Mouse (Mus musculus): Measurements from ENCODE around the gene Hist2h2bb. TPM values are rescaled to one million over a fixed set of nuclear protein-coding genes. Genes with fewer than 3 reads are reported as not detected.
"Not testable (repeated sequence)": the region's sequence is repeated elsewhere in the genome, so short reads cannot be mapped to it uniquely, and the experiment has no call there.

The Hist2h2bb gene
- polyA plus RNA-seq, 1 experiment from 2014 or later, result 23.7 TPM

GRCm38 (mm10) chr3:96246427-96246856 lies 23.1 kb upstream of the Hist2h2bb start, which contains the start of gene Hist2h3c1:
Gene Hist2h3c1, plus strand, starts transcription at chr3:96246685.
- peak; percentile 93 for ATAC-seq (ENCODE audit: insufficient number of reproducible peaks, insufficient read depth, low FRiP score, low read depth)
- Histone ChIP-seq H3K4me3 (ENCODE audit: low read depth, low read length) (peak within 1 kb of the TSS; percentile 33), H3K4me2 (replicated peaks; ENCODE audit: low read depth, low read length) (peak within 1 kb of the TSS; percentile 49), H3K9ac (replicated peaks; ENCODE audit: low read depth, low read length) (peak within 1 kb of the TSS; percentile 48), H3K4me1 (ENCODE audit: control insufficient read depth, insufficient read depth, low read length) (peaks cover 16% of the 10 kb centered on the region; the same call in 1 of the 2 replicates), H3K27ac (ENCODE audit: low read length) (peak within 1 kb of the TSS; percentile 35; the same call in 1 of the 2 replicates)
- WGBS, result no CpG with 5 or more reads among the region's 47 CpGs
- H3K27me3 ChIP-seq (ENCODE audit: control insufficient read depth, insufficient read depth, low read length); H3K9me3 ChIP-seq (ENCODE audit: control insufficient read depth, low read depth, low read length); H3K36me3 ChIP-seq (ENCODE audit: control insufficient read depth, insufficient read depth, low read length): not testable (repeated sequence)

DNA sequence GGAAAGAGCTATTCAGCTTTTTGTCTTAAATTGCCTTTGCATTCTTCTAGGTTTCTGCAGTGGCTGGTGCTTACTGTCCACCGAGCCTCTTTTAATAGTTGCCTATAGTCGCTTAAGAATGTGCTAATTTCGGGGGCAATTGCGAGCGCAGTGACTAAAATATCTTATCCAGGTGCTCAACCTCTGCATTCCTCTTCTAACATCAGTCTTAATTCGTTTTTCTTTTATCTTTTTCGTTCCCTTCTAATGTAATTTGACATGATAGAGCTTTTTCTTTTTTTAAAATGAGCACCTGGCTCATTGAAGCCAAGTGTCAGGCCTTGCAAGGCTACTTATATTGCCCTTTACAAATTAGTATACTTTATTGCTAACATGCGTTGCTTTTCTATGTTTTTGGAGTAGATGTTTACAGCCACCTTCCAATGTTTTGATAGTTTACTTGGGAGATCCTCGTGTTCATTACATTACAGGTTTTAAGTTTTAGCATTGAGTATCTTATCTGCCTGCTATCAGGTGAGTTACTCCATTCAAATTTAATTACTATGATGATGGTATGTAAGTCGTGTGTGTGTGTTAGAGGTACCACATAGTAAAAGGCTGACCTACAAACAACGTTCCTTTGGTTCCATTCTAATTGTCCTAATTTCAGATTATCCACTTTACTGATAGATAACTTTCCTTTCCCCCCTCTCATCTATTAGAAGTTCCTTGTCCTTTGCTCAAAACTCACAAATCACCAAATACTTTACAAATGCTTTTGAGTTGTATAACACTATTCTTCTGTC lies 22.0 kb upstream of the Hist2h2bb start:
- ATAC-seq (ENCODE audit: insufficient number of reproducible peaks, insufficient read depth, low FRiP score, low read depth), result no peak
- Histone ChIP-seq H3K4me1 (ENCODE audit: control insufficient read depth, insufficient read depth, low read length) (peaks cover 16% of the 10 kb centered on the region; the same call in 1 of the 2 replicates), H3K27ac (ENCODE audit: low read length) (peak overlapping the region; percentile 35; the same call in 1 of the 2 replicates), H3K4me3 (ENCODE audit: low read depth, low read length) (peak overlapping the region; percentile 33), H3K9me3 (ENCODE audit: control insufficient read depth, low read depth, low read length) (no peaks in the 10 kb centered on the region), H3K9ac (replicated peaks; ENCODE audit: low read depth, low read length) (peak overlapping the region; percentile 48), H3K27me3 (ENCODE audit: control insufficient read depth, insufficient read depth, low read length) (no peaks in the 10 kb centered on the region), H3K4me2 (replicated peaks; ENCODE audit: low read depth, low read length) (peak overlapping the region; percentile 49), H3K36me3 (ENCODE audit: control insufficient read depth, insufficient read depth, low read length) (no peaks in the 10 kb centered on the region)
- 3% methylated on average over 11 of the region's 11 CpGs for WGBS

DNA sequence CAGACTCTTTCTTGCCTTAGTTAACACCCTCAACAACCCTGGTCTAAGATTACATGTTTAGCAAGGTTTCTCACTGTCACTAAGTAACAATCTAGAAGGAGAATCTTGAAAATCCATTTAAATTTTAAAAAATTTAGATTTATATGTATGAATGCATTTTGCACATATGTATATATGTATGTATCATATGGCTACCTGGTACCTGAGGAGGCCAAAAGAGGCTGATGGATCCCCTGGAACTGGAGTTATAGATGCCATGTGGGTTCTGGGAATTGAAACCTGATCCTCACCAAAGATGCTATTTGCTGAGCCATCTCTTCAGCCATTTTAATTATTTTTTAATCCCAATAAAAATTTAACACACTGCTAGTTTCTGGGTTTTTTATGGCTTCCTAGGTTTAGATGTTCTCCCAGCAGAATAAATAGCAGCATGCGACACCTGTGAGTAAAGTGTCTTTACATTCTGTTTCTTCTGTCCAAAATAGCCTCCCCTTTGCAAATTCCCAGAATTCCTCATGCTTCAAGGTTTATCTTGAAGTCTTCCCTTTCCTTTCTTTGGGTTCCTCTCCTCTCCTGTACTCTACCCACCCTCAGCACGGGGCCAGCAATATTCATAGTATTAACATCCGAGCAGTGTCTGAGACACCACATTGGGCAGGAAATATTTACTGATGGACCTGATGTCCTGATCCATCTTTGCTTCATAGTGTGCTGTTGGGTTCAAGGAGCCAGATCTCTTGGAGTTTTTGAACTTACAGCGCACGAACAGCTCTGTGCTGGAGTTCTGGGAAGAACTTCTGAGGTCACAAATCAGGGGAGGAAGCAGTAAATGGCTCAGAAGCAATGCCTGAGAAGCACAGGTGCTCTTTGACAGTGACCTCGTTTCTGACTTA lies 21.2 kb upstream of the Hist2h2bb start:
- Histone ChIP-seq H3K9ac (replicated peaks; ENCODE audit: low read depth, low read length) (peak overlapping the region; percentile 48), H3K36me3 (ENCODE audit: control insufficient read depth, insufficient read depth, low read length) (no peaks in the 10 kb centered on the region), H3K4me3 (ENCODE audit: low read depth, low read length) (peak overlapping the region; percentile 33), H3K4me1 (ENCODE audit: control insufficient read depth, insufficient read depth, low read length) (peaks cover 16% of the 10 kb centered on the region; the same call in 1 of the 2 replicates), H3K27me3 (ENCODE audit: control insufficient read depth, insufficient read depth, low read length) (no peaks in the 10 kb centered on the region), H3K4me2 (replicated peaks; ENCODE audit: low read depth, low read length) (peak overlapping the region; percentile 49), H3K9me3 (ENCODE audit: control insufficient read depth, low read depth, low read length) (no peaks in the 10 kb centered on the region), H3K27ac (ENCODE audit: low read length) (no peak overlapping the region)
- no peak for ATAC-seq (ENCODE audit: insufficient number of reproducible peaks, insufficient read depth, low FRiP score, low read depth)
- 38% methylated on average over 6 of the region's 6 CpGs for WGBS

DNA sequence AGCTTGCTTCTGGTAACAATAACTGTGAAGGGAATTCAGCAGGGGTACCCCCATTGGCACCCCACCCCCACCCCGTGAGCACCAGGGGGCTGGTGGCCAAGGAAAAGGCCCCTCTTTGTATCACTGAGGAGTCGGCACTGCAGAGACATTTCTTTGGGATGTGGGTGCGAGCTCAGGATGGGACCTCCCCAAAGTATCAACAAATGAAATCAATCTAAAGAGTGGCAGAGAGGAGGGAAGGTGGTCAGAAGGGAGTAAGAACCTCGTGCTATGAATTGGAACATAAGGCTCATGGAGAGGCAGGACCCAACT lies 20.6 kb upstream of the Hist2h2bb start:
- H3K4me3 ChIP-seq (ENCODE audit: low read depth, low read length), result peak overlapping the region; percentile 33; the same call in 1 of the 2 replicates
- no peaks in the 10 kb centered on the region for H3K27me3 ChIP-seq (ENCODE audit: control insufficient read depth, insufficient read depth, low read length)
- no peak for ATAC-seq (ENCODE audit: insufficient number of reproducible peaks, insufficient read depth, low FRiP score, low read depth)
- H3K27ac ChIP-seq (ENCODE audit: low read length), result no peak overlapping the region
- no peak overlapping the region for H3K9ac ChIP-seq (replicated peaks; ENCODE audit: low read depth, low read length)
- 42% methylated on average over 4 of the region's 4 CpGs for WGBS
- H3K4me1 ChIP-seq (ENCODE audit: control insufficient read depth, insufficient read depth, low read length), result peaks cover 12% of the 10 kb centered on the region; the same call in 1 of the 2 replicates
- no peaks in the 10 kb centered on the region for H3K36me3 ChIP-seq (ENCODE audit: control insufficient read depth, insufficient read depth, low read length)
- no peaks in the 10 kb centered on the region for H3K9me3 ChIP-seq (ENCODE audit: control insufficient read depth, low read depth, low read length)
- H3K4me2 ChIP-seq (replicated peaks; ENCODE audit: low read depth, low read length), result peak overlapping the region; percentile 49

DNA sequence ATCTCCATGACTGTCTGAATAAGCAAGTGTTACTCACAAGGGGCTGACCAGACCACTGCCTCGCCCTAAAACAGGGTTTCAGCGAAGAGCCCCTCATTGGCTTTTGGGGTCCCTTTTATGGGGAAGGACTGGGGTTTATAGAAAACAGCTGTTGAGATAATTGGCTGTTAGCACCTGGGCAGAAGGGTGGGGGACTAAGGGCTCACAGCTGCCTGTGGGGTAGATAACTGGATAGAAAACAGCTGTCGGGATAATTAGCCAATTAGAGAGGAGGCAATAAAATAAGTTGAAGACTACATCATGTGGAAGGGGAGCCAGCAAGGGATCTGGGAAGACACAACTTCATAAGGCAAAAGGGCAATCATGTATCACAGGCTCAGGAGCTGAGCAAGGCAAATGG lies 18.7 kb upstream of the Hist2h2bb start:
- Histone ChIP-seq H3K27ac (ENCODE audit: low read length) (no peak overlapping the region), H3K9ac (replicated peaks; ENCODE audit: low read depth, low read length) (no peak overlapping the region), H3K36me3 (ENCODE audit: control insufficient read depth, insufficient read depth, low read length) (no peaks in the 10 kb centered on the region), H3K27me3 (ENCODE audit: control insufficient read depth, insufficient read depth, low read length) (no peaks in the 10 kb centered on the region), H3K9me3 (ENCODE audit: control insufficient read depth, low read depth, low read length) (no peaks in the 10 kb centered on the region), H3K4me1 (ENCODE audit: control insufficient read depth, insufficient read depth, low read length) (peaks cover 8% of the 10 kb centered on the region; the same call in 1 of the 2 replicates), H3K4me2 (replicated peaks; ENCODE audit: low read depth, low read length) (no peak overlapping the region), H3K4me3 (ENCODE audit: low read depth, low read length) (no peak overlapping the region)
- 61% methylated on average over 3 of the region's 3 CpGs for WGBS
- ATAC-seq (ENCODE audit: insufficient number of reproducible peaks, insufficient read depth, low FRiP score, low read depth), result no peak

- WGBS, result 89% methylated on average over 3 of the region's 3 CpGs
- no peak overlapping the region for H3K9ac ChIP-seq (replicated peaks; ENCODE audit: low read depth, low read length)
- H3K27me3 ChIP-seq (ENCODE audit: control insufficient read depth, insufficient read depth, low read length), result no peaks in the 10 kb centered on the region
- H3K4me2 ChIP-seq (replicated peaks; ENCODE audit: low read depth, low read length), result no peak overlapping the region
- H3K36me3 ChIP-seq (ENCODE audit: control insufficient read depth, insufficient read depth, low read length), result no peaks in the 10 kb centered on the region
- peaks cover 15% of the 10 kb centered on the region; the same call in 1 of the 2 replicates for H3K4me1 ChIP-seq (ENCODE audit: control insufficient read depth, insufficient read depth, low read length)
- no peak overlapping the region for H3K27ac ChIP-seq (ENCODE audit: low read length)
- no peaks in the 10 kb centered on the region for H3K9me3 ChIP-seq (ENCODE audit: control insufficient read depth, low read depth, low read length)
- no peak overlapping the region for H3K4me3 ChIP-seq (ENCODE audit: low read depth, low read length)
- no peak for ATAC-seq (ENCODE audit: insufficient number of reproducible peaks, insufficient read depth, low FRiP score, low read depth)
These were observed 17.8 kb upstream of the Hist2h2bb start for GRCm38 (mm10) chr3:96251787-96252186.

DNA sequence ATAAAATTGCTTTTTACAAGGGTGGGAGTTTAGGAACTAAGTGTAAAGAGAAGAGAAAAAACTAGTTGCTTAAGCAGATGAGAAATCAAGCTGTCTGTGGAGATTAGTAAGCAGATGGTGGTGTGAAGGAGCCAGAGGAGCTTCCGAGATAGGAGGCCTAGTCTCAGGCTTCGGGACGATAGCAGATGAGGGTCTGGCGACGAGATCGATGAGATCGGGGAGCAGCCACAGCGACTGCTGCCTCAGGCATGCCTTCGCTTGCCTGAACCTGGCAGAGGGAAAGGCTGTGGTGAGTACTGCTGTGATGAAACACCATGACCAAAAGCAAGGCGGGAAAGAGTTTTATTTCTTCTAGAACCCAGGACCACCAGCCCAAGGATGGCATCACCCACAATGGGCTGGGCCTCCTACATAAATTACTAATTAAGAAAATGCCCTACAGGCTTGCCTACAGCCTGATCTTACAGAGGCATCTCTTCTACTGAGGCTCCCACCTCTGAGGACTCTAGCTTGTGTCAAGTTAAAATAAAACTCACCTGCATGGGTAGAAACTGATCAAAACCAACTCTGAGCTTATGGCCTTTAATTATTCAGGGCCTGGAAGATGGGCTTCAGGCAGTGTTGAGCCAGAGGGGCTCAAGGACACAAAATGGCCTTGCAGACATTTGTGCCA lies 14.7 kb upstream of the Hist2h2bb start:
- WGBS, result 57% methylated on average over 10 of the region's 10 CpGs
- H3K4me3 ChIP-seq (ENCODE audit: low read depth, low read length), result no peak overlapping the region
- peak; percentile 71; the same call in 1 of the 2 replicates for ATAC-seq (ENCODE audit: insufficient number of reproducible peaks, insufficient read depth, low FRiP score, low read depth)
- no peak overlapping the region for H3K27ac ChIP-seq (ENCODE audit: low read length)
- no peaks in the 10 kb centered on the region for H3K27me3 ChIP-seq (ENCODE audit: control insufficient read depth, insufficient read depth, low read length)
- H3K4me1 ChIP-seq (ENCODE audit: control insufficient read depth, insufficient read depth, low read length), result 0 out of 2 replicates have a peak, but pooled peaks cover 8% of the 10 kb centered on the region
- H3K9ac ChIP-seq (replicated peaks; ENCODE audit: low read depth, low read length), result no peak overlapping the region
- no peaks in the 10 kb centered on the region for H3K9me3 ChIP-seq (ENCODE audit: control insufficient read depth, low read depth, low read length)
- H3K4me2 ChIP-seq (replicated peaks; ENCODE audit: low read depth, low read length), result no peak overlapping the region
- no peaks in the 10 kb centered on the region for H3K36me3 ChIP-seq (ENCODE audit: control insufficient read depth, insufficient read depth, low read length)

All from stomach, embryonic 14.5 days (tissue).